Mouse (Mus musculus): Measurements from ENCODE around the gene Trp73. TPM values are rescaled to one million over a fixed set of nuclear protein-coding genes. Genes with fewer than 3 reads are reported as not detected.

The Trp73 gene
- polyA plus RNA-seq, 1 experiment from 2014 or later = 1.0 TPM

DNA sequence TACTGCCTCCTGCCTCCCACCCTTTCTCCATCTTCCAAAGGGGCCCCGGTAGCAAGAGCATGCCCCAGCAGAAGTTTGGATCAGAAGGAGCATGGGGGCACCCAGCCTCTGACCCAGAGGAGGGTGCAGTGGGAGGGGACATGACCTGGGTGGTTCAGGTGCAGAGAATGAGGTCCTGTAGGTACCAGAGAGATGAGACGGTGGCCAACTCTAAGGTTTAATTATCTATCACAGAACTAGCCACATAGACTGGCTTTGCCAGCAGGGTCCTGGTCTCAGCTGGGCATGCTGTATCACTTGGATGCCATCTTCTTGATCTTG, 113.6 kb downstream of the Trp73 start:
- DNase-seq (ENCODE audit: low spot score) (no peak), ATAC-seq (ENCODE audit: low FRiP score, low TSS enrichment) (no peak)
- peak overlapping the region; percentile 53 for H3K4me3 ChIP-seq (ENCODE audit: low read depth, low read length)
- no peak for TF ChIP-seq CTCF (IDR thresholded peaks at IDR 0.05; ENCODE audit: low read depth)
- TF ChIP-seq EP300 (optimal IDR thresholded peaks at IDR 0.05) = no peak
- no peak overlapping the region for H3K27ac ChIP-seq (replicated peaks)
- H3K27me3 ChIP-seq (ENCODE audit: control insufficient read depth, insufficient read depth, low read length) = no peaks in the 10 kb centered on the region
- peak overlapping the region; percentile 76 for H3K4me2 ChIP-seq (replicated peaks; ENCODE audit: low read depth)
- peaks cover 9% of the 10 kb centered on the region for H3K4me1 ChIP-seq (replicated peaks; ENCODE audit: control insufficient read depth, insufficient read depth)
- peaks cover 4% of the 10 kb centered on the region; the same call in 1 of the 2 replicates for H3K36me3 ChIP-seq (ENCODE audit: control insufficient read depth, insufficient read depth, low read length)
- H3K9ac ChIP-seq (ENCODE audit: low read length) = peak overlapping the region; percentile 59
- no peaks in the 10 kb centered on the region for H3K9me3 ChIP-seq (ENCODE audit: control insufficient read depth, low read length)
- WGBS = 19% methylated on average over 2 of the region's 2 CpGs

DNA sequence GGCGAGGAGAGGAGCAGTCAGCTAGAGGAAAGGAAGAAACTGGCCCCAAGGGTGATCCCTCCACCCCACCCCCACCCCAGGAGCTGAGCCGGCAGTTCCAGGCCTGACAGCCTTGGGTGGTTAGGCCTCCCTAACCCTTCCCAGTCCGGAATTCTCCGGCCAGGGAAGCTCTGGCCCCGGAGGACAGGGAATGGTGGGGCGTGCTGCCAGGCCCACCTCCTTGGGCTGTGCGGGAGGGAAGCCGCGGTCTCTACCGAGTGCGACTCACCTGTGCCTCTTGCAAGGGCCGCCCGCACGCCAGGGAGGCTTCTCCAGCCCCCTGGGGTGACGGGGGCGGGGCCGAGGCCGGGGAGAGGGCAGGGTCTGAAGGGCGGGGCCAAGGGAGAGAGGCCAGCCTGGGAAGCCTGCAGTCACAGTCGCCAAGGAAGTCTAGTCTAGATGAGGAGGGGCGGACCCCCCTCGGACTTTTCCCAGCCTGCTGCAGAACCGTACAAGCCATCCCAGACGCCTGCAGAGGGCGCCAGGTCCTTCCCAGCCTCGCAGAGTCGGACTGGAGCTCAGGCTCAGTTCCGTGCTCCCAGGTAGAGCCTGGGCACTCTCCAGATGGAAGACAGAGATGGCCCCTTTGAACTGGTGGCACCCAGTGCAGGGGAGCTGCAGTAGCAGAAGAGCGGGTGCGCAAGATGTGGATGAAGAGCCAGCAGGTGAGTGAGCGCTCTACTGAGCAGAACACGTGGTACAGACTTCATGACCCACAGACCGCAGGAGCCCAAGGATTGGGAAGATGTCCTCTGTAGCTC, 114.2 kb downstream of the Trp73 start, which contains the start of gene Smim1:
Gene Smim1, minus strand, starts transcription at position 590 of the 800 bp plus-strand sequence.
- ATAC-seq (ENCODE audit: low FRiP score, low TSS enrichment) (peak; percentile 76), DNase-seq (ENCODE audit: low spot score) (peak; percentile 81)
- H3K27me3 ChIP-seq (ENCODE audit: control insufficient read depth, insufficient read depth, low read length) = no peaks in the 10 kb centered on the region
- peak within 1 kb of the TSS; percentile 76 for H3K4me2 ChIP-seq (replicated peaks; ENCODE audit: low read depth)
- peaks cover 9% of the 10 kb centered on the region for H3K4me1 ChIP-seq (replicated peaks; ENCODE audit: control insufficient read depth, insufficient read depth)
- peak within 1 kb of the TSS; percentile 69 for H3K27ac ChIP-seq (replicated peaks)
- peak within 1 kb of the TSS; percentile 53 for H3K4me3 ChIP-seq (ENCODE audit: low read depth, low read length)
- peak; percentile 80 for TF ChIP-seq CTCF (IDR thresholded peaks at IDR 0.05; ENCODE audit: low read depth)
- no peak for TF ChIP-seq EP300 (optimal IDR thresholded peaks at IDR 0.05)
- peaks cover 6% of the 10 kb centered on the region; the same call in 1 of the 2 replicates for H3K36me3 ChIP-seq (ENCODE audit: control insufficient read depth, insufficient read depth, low read length)
- peak within 1 kb of the TSS; percentile 59 for H3K9ac ChIP-seq (ENCODE audit: low read length)
- H3K9me3 ChIP-seq (ENCODE audit: control insufficient read depth, low read length) = no peaks in the 10 kb centered on the region
- WGBS = 1% methylated on average over 33 of the region's 33 CpGs

- DNase-seq (ENCODE audit: low spot score) = no peak
- TF ChIP-seq CTCF (IDR thresholded peaks at IDR 0.05; ENCODE audit: low read depth) = no peak
- TF ChIP-seq EP300 (optimal IDR thresholded peaks at IDR 0.05) = no peak
Observed at GRCm38 (mm10) chr4:154024729-154025521, 115.1 kb downstream of the Trp73 start.

GRCm38 (mm10) chr4:154023754-154024601, 116.0 kb downstream of the Trp73 start:
- no peak overlapping the region for H3K4me3 ChIP-seq (ENCODE audit: low read depth, low read length)
- no peak overlapping the region for H3K9ac ChIP-seq (ENCODE audit: low read length)
- no peaks in the 10 kb centered on the region for H3K27me3 ChIP-seq (ENCODE audit: control insufficient read depth, insufficient read depth, low read length)
- H3K4me1 ChIP-seq (replicated peaks; ENCODE audit: control insufficient read depth, insufficient read depth) = peaks cover 9% of the 10 kb centered on the region
- peak; percentile 38 for DNase-seq (ENCODE audit: low spot score)
- peak overlapping the region; percentile 20; the same call in 1 of the 2 replicates for H3K4me2 ChIP-seq (replicated peaks; ENCODE audit: low read depth)
- H3K36me3 ChIP-seq (ENCODE audit: control insufficient read depth, insufficient read depth, low read length) = peaks cover 17% of the 10 kb centered on the region; the same call in 1 of the 2 replicates
- WGBS = 20% methylated on average over 8 of the region's 8 CpGs
- TF ChIP-seq CTCF (IDR thresholded peaks at IDR 0.05; ENCODE audit: low read depth) (no peak), EP300 (optimal IDR thresholded peaks at IDR 0.05) (no peak)
- H3K9me3 ChIP-seq (ENCODE audit: control insufficient read depth, low read length) = no peaks in the 10 kb centered on the region
- H3K27ac ChIP-seq (replicated peaks) = no peak overlapping the region
- no peak for ATAC-seq (ENCODE audit: low FRiP score, low TSS enrichment)

More at GRCm38 (mm10) chr4:154024729-154025521, 115.1 kb downstream of the Trp73 start:
- H3K4me1 ChIP-seq (replicated peaks; ENCODE audit: control insufficient read depth, insufficient read depth) = peaks cover 9% of the 10 kb centered on the region
- H3K9me3 ChIP-seq (ENCODE audit: control insufficient read depth, low read length) = no peaks in the 10 kb centered on the region
- H3K9ac ChIP-seq (ENCODE audit: low read length) = peak overlapping the region; percentile 59
- 36% methylated on average over 17 of the region's 17 CpGs for WGBS
- H3K27me3 ChIP-seq (ENCODE audit: control insufficient read depth, insufficient read depth, low read length) = no peaks in the 10 kb centered on the region
- H3K27ac ChIP-seq (replicated peaks) = peak overlapping the region; percentile 69
- H3K4me2 ChIP-seq (replicated peaks; ENCODE audit: low read depth) = peak overlapping the region; percentile 76
- peak overlapping the region; percentile 53 for H3K4me3 ChIP-seq (ENCODE audit: low read depth, low read length)
- H3K36me3 ChIP-seq (ENCODE audit: control insufficient read depth, insufficient read depth, low read length) = peaks cover 10% of the 10 kb centered on the region; the same call in 1 of the 2 replicates
- no peak for ATAC-seq (ENCODE audit: low FRiP score, low TSS enrichment)

GRCm38 (mm10) chr4:154022844-154023243, 117.2 kb downstream of the Trp73 start:
- no peak for TF ChIP-seq EP300 (optimal IDR thresholded peaks at IDR 0.05)
- no peak for TF ChIP-seq CTCF (IDR thresholded peaks at IDR 0.05; ENCODE audit: low read depth)
- no peak overlapping the region for H3K4me3 ChIP-seq (ENCODE audit: low read depth, low read length)
- no peak overlapping the region for H3K4me2 ChIP-seq (replicated peaks; ENCODE audit: low read depth)
- H3K27ac ChIP-seq (replicated peaks) = peak overlapping the region; percentile 45; the same call in 1 of the 2 replicates
- no peaks in the 10 kb centered on the region for H3K9me3 ChIP-seq (ENCODE audit: control insufficient read depth, low read length)
- ATAC-seq (ENCODE audit: low FRiP score, low TSS enrichment) (peak; percentile 9; the same call in 1 of the 2 replicates), DNase-seq (ENCODE audit: low spot score) (no peak)
- peaks cover 28% of the 10 kb centered on the region for H3K36me3 ChIP-seq (ENCODE audit: control insufficient read depth, insufficient read depth, low read length)
- no peak overlapping the region for H3K9ac ChIP-seq (ENCODE audit: low read length)
- H3K4me1 ChIP-seq (replicated peaks; ENCODE audit: control insufficient read depth, insufficient read depth) = peaks cover 9% of the 10 kb centered on the region
- H3K27me3 ChIP-seq (ENCODE audit: control insufficient read depth, insufficient read depth, low read length) = no peaks in the 10 kb centered on the region
- 20% methylated on average over 4 of the region's 4 CpGs for WGBS
